Mouse (Mus musculus) liver, postnatal 0 days (tissue): ENCODE measurements around the gene Selenow. TPM values are rescaled to one million over a fixed set of nuclear protein-coding genes. Genes with fewer than 3 reads are reported as not detected.
"Not testable (repeated sequence)": the region's sequence is repeated elsewhere in the genome, so short reads cannot be mapped to it uniquely, and the experiment has no call there.

Source experiments
- ATAC-seq: fragments of 200-750 bp; cut with Nextera tagmentation; 2 replicates; pipeline ENCODE4 v1.8.0; 2017; ENCODE audit warnings: mild to moderate bottlenecking, moderate library complexity
- DNase-seq: peaks from one replicate; pipeline ENCODE4 v3.0.0-alpha.2; 2016
- H3K27ac ChIP-seq: fragments of 300-500 bp; sonication (generic); 2 replicates; pipeline ENCODE4 v1.5.1; 2014; ENCODE audit warnings: antibody characterized with exemption, moderate library complexity, mild to moderate bottlenecking, low read depth
- H3K27me3 ChIP-seq: fragments of 300-500 bp; sonication (generic); 2 replicates; pipeline ENCODE4 v1.6.1; 2014; ENCODE audit warnings: low read length, control low read depth, mixed read lengths; ENCODE audit not compliant: insufficient read depth
- H3K36me3 ChIP-seq: fragments of 300-500 bp; sonication (generic); replicated peaks from 2 replicates; pipeline ENCODE4 v1.6.1; 2014; ENCODE audit warnings: mild to moderate bottlenecking, control low read depth, low read length, moderate library complexity, mixed read lengths; ENCODE audit not compliant: insufficient read depth
- H3K4me1 ChIP-seq: fragments of 300-500 bp; sonication (generic); 2 replicates; pipeline ENCODE4 v1.6.1; 2014; ENCODE audit warnings: antibody characterized with exemption, mild to moderate bottlenecking, control low read depth; ENCODE audit not compliant: insufficient read depth
- H3K4me2 ChIP-seq: fragments of 300-500 bp; sonication (generic); 2 replicates; pipeline ENCODE4 v1.6.1; 2014; ENCODE audit warnings: low read depth, mild to moderate bottlenecking, low read length, moderate library complexity, mixed read lengths
- H3K4me3 ChIP-seq: fragments of 300-500 bp; sonication (generic); 2 replicates; pipeline ENCODE4 v1.5.1; 2014; ENCODE audit warnings: low read depth, low read length
- H3K9ac ChIP-seq: fragments of 300-500 bp; sonication (generic); replicated peaks from 2 replicates; pipeline ENCODE4 v1.6.1; 2014; ENCODE audit warnings: mild to moderate bottlenecking, moderate library complexity
- H3K9me3 ChIP-seq: fragments of 300-500 bp; sonication (generic); 2 replicates; pipeline ENCODE4 v1.6.1; 2016; ENCODE audit warnings: mild to moderate bottlenecking, control low read depth, low read length, mixed read lengths
- CTCF ChIP-seq: sonication (generic); IDR thresholded peaks from 2 replicates; pipeline ENCODE4 v1.5.1; 2016; ENCODE audit warnings: antibody characterized with exemption, low read depth
- EP300 ChIP-seq: IDR thresholded peaks from 2 replicates; pipeline ENCODE4 v1.6.1; 2016; ENCODE audit warnings: antibody characterized with exemption, low read depth, mild to moderate bottlenecking
- WGBS: fragments of 180-500 bp; shearing (Covaris S2); extraction: QIAGEN DNeasy Blood & Tissue Kit; methylation state at CpG from one replicate; pipeline ENCODE4 v1.1.7; 2014; ENCODE audit not compliant: insufficient replicate concordance; 5-methylcytosine and 5-hydroxymethylcytosine counted together
- polyA plus RNA-seq: library from polyadenylated mRNA; unstranded; fragments of >200 nt; fragmentation: Nextera tagmentation; extraction: Ambion mirVana; gene quantifications from 2 replicates; pipeline ENCODE4 v1.2.1, GENCODE M21; 2015

Gene Selenow
- polyA plus RNA-seq, 1 experiment from 2014 or later, result 158 TPM

GRCm38 (mm10) chr7:15920645-15921190, 1.5 kb downstream of the Selenow start:
- 89% methylated on average over 5 of the region's 6 CpGs for WGBS
- TF ChIP-seq CTCF (no peak), EP300 (no peak)
- Histone ChIP-seq H3K27ac (no peak overlapping the region), H3K4me2 (peak overlapping the region; percentile 89), H3K4me3 (peak overlapping the region; percentile 68), H3K9me3 (no peaks in the 10 kb centered on the region), H3K4me1 (peaks cover 21% of the 10 kb centered on the region), H3K27me3 (0 out of 2 replicates have a peak, but pooled peaks cover 4% of the 10 kb centered on the region), H3K9ac (peak overlapping the region; percentile 85; the same call in 1 of the 2 replicates), H3K36me3 (peaks cover 16% of the 10 kb centered on the region; the same call in 1 of the 2 replicates)
- ATAC-seq (no peak), DNase-seq (no peak)

- WGBS, result 89% methylated on average over 9 of the region's 9 CpGs
- no peak overlapping the region for H3K27ac ChIP-seq
- TF ChIP-seq EP300, result no peak
- no peak for TF ChIP-seq CTCF
- ATAC-seq (no peak), DNase-seq (no peak)
- H3K4me2 ChIP-seq, result no peak overlapping the region
- no peaks in the 10 kb centered on the region for H3K9me3 ChIP-seq
- H3K9ac ChIP-seq, result no peak overlapping the region
- H3K36me3 ChIP-seq, result peaks cover 16% of the 10 kb centered on the region; the same call in 1 of the 2 replicates
- H3K4me1 ChIP-seq, result peaks cover 21% of the 10 kb centered on the region
- H3K4me3 ChIP-seq, result no peak overlapping the region
- H3K27me3 ChIP-seq, result 0 out of 2 replicates have a peak, but pooled peaks cover 4% of the 10 kb centered on the region
Measured at GRCm38 (mm10) chr7:15919947-15920346, 2.3 kb downstream of the Selenow start.

DNA sequence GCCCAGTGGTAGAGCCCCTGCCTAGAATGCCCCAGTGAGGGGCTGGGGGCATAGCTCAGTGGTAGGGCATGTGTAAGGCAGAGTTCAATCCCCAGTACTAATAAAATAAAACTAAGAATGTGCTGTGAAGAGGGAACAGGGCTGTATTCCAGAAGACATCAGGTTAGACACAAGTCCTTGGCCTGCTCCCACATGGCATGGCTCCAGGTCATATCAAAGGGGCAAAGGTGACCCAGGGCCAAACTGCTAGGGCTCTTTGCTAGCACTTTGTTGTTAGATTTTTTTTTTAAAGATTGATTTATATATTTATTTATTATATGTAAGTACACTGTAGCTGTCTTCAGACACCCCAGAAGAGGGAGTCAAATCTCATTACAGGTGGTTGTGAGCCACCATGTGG, 3.8 kb downstream of the Selenow start:
- no peak for TF ChIP-seq CTCF
- no peak for TF ChIP-seq EP300

GRCm38 (mm10) chr7:15916996-15917395, 5.2 kb downstream of the Selenow start:
- Histone ChIP-seq H3K4me1 (peaks cover 14% of the 10 kb centered on the region), H3K9ac (no peak overlapping the region), H3K36me3 (peaks cover 16% of the 10 kb centered on the region; the same call in 1 of the 2 replicates), H3K27ac (no peak overlapping the region), H3K4me3 (no peak overlapping the region), H3K4me2 (no peak overlapping the region), H3K27me3 (no peaks in the 10 kb centered on the region), H3K9me3 (no peaks in the 10 kb centered on the region)
- DNase-seq, result no peak
- no peak for ATAC-seq
- TF ChIP-seq EP300, result no peak
- no peak for TF ChIP-seq CTCF
- WGBS, result 78% methylated on average over 4 of the region's 4 CpGs

More for the DNA sequence above, 3.8 kb downstream of the Selenow start:
- peaks cover 16% of the 10 kb centered on the region; the same call in 1 of the 2 replicates for H3K36me3 ChIP-seq
- no peaks in the 10 kb centered on the region for H3K9me3 ChIP-seq
- peaks cover 21% of the 10 kb centered on the region for H3K4me1 ChIP-seq
- no peak overlapping the region for H3K9ac ChIP-seq
- DNase-seq (peak; percentile 39), ATAC-seq (no peak)
- no peak overlapping the region for H3K4me2 ChIP-seq
- H3K27me3 ChIP-seq, result 0 out of 2 replicates have a peak, but pooled peaks cover under 1% of the 10 kb centered on the region
- no peak overlapping the region for H3K4me3 ChIP-seq
- no peak overlapping the region for H3K27ac ChIP-seq

- H3K4me2 ChIP-seq, result no peak overlapping the region
- no peak overlapping the region for H3K9ac ChIP-seq
- H3K27me3 ChIP-seq, result no peaks in the 10 kb centered on the region
- peaks cover 16% of the 10 kb centered on the region; the same call in 1 of the 2 replicates for H3K36me3 ChIP-seq
- no peak overlapping the region for H3K4me3 ChIP-seq
- H3K4me1 ChIP-seq, result peaks cover 12% of the 10 kb centered on the region
- H3K27ac ChIP-seq, result no peak overlapping the region
- no peaks in the 10 kb centered on the region for H3K9me3 ChIP-seq
- no peak for ATAC-seq
- WGBS, result 67% methylated on average over 3 of the region's 3 CpGs
- TF ChIP-seq CTCF, result no peak
- no peak for TF ChIP-seq EP300
- no peak for DNase-seq
Measured at GRCm38 (mm10) chr7:15916134-15916723, 6.0 kb downstream of the Selenow start.

GRCm38 (mm10) chr7:15915695-15916094, 6.5 kb downstream of the Selenow start:
- WGBS, result 82% methylated on average over 4 of the region's 4 CpGs
- H3K4me2 ChIP-seq, H3K9ac ChIP-seq, H3K4me3 ChIP-seq, H3K9me3 ChIP-seq, H3K27me3 ChIP-seq, ATAC-seq, H3K27ac ChIP-seq, DNase-seq, H3K4me1 ChIP-seq: not testable (repeated sequence)
- H3K36me3 ChIP-seq, result peaks cover 16% of the 10 kb centered on the region; the same call in 1 of the 2 replicates
